Mouse (Mus musculus) stomach, postnatal 0 days (tissue): ENCODE data around the gene Rbm14. TPM values are rescaled to one million over a fixed set of nuclear protein-coding genes. Genes with fewer than 3 reads are reported as not detected.

Source experiments
- ATAC-seq: fragments of 200-750 bp; cut with Nextera tagmentation; 2 replicates; pipeline ENCODE4 v1.8.0; 2017; ENCODE audit not compliant: low FRiP score, low TSS enrichment
- DNase-seq: peaks from one replicate; pipeline ENCODE4 v3.0.0-alpha.2; 2016; ENCODE audit warnings: low spot score
- H3K27ac ChIP-seq: fragments of 300-500 bp; sonication (generic); replicated peaks from 2 replicates; pipeline ENCODE4 v1.5.1; 2014; ENCODE audit warnings: mild to moderate bottlenecking, control low read depth
- H3K27me3 ChIP-seq: fragments of 300-500 bp; sonication (generic); 2 replicates; pipeline ENCODE4 v1.6.1; 2014; ENCODE audit warnings: low read length; ENCODE audit not compliant: control insufficient read depth, insufficient read depth
- H3K36me3 ChIP-seq: fragments of 300-500 bp; sonication (generic); 2 replicates; pipeline ENCODE4 v1.6.1; 2014; ENCODE audit warnings: low read length, mixed read lengths; ENCODE audit not compliant: control insufficient read depth, insufficient read depth
- H3K4me1 ChIP-seq: fragments of 300-500 bp; sonication (generic); replicated peaks from 2 replicates; pipeline ENCODE4 v1.6.1; 2014; ENCODE audit warnings: antibody characterized with exemption; ENCODE audit not compliant: control insufficient read depth, insufficient read depth
- H3K4me2 ChIP-seq: fragments of 300-500 bp; sonication (generic); replicated peaks from 2 replicates; pipeline ENCODE4 v1.6.1; 2014; ENCODE audit warnings: low read depth, mild to moderate bottlenecking, control low read depth, moderate library complexity
- H3K4me3 ChIP-seq: fragments of 300-500 bp; sonication (generic); 2 replicates; pipeline ENCODE4 v1.5.1; 2014; ENCODE audit warnings: low read depth, low read length, control low read depth
- H3K9ac ChIP-seq: fragments of 300-500 bp; sonication (generic); 2 replicates; pipeline ENCODE4 v1.6.1; 2014; ENCODE audit warnings: mild to moderate bottlenecking, low read length, control low read depth, mixed read lengths
- H3K9me3 ChIP-seq: fragments of 300-500 bp; sonication (generic); 2 replicates; pipeline ENCODE4 v1.6.1; 2016; ENCODE audit warnings: low read length; ENCODE audit not compliant: control insufficient read depth
- CTCF ChIP-seq: IDR thresholded peaks from 2 replicates; pipeline ENCODE4 v1.5.1; 2016; ENCODE audit warnings: antibody characterized with exemption, low read depth, mild to moderate bottlenecking, moderate library complexity
- EP300 ChIP-seq: optimal IDR thresholded peaks from 2 replicates; pipeline ENCODE3; 2016; ENCODE audit warnings: antibody characterized with exemption
- WGBS: fragments of 180-500 bp; shearing (Covaris S2); extraction: QIAGEN DNeasy Blood & Tissue Kit; methylation state at CpG from one replicate; pipeline ENCODE4 v1.1.7; 2014; 5-methylcytosine and 5-hydroxymethylcytosine counted together
- polyA plus RNA-seq: library from polyadenylated mRNA; unstranded; fragments of >200 nt; fragmentation: Nextera tagmentation; extraction: Ambion mirVana; gene quantifications from 2 replicates; pipeline ENCODE4 v1.2.1, GENCODE M21; 2015

The Rbm14 gene
- polyA plus RNA-seq, 1 experiment from 2014 or later = 24.2 TPM

DNA sequence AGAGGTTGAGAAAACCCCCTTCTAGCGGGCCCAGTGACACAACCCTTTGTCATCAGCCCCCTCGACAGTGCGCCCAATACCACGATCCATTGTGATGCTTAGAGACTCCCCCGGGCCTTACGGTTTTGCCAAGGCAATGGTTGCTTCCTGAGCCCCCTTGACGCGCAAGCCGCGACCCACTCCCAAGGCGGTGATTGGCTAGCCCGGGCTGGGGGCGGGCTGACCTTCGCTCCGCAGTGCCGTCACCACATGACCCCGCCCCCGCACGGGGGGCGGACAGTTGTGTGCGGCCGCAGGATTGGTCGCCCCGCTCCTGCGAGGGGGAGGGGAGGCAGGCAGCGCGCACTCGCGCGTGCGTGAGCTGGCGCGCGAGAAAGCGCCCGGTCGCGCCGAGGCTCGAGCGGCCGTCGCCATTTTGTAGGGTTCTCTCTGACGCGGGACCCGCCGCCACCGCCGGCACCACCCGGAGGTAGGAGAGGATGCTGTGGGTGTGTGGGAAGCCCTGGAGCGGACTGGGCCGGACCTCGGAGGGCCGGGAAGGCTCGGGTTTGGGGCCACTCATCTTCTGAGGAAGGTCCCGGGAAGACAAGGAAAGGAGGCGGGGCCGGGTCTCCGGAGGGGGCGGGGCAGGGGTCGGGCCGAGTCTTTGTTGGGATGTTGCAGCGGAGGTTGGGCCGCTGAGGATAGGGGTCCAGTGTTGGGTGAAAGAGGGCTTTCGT is 55.1 kb downstream of the Rbm14 start, which contains the start of gene Rbm4b:
Gene Rbm4b (plus strand): TSS at position 305 of the 719 bp plus-strand sequence.
- DNase-seq (peak; percentile 95), ATAC-seq (peak; percentile 95)
- no peak for TF ChIP-seq EP300
- no peak for TF ChIP-seq CTCF
- peak within 1 kb of the TSS; percentile 62 for H3K4me2 ChIP-seq
- H3K9ac ChIP-seq = peak within 1 kb of the TSS; percentile 78
- H3K4me1 ChIP-seq = no peaks in the 10 kb centered on the region
- peak within 1 kb of the TSS; percentile 69 for H3K4me3 ChIP-seq
- WGBS = 0% methylated on average over 58 of the region's 65 CpGs
- H3K27ac ChIP-seq = peak within 1 kb of the TSS; percentile 92
- H3K9me3 ChIP-seq = no peaks in the 10 kb centered on the region
- no peaks in the 10 kb centered on the region for H3K27me3 ChIP-seq
- H3K36me3 ChIP-seq = no peaks in the 10 kb centered on the region; the same call in 1 of the 2 replicates

DNA sequence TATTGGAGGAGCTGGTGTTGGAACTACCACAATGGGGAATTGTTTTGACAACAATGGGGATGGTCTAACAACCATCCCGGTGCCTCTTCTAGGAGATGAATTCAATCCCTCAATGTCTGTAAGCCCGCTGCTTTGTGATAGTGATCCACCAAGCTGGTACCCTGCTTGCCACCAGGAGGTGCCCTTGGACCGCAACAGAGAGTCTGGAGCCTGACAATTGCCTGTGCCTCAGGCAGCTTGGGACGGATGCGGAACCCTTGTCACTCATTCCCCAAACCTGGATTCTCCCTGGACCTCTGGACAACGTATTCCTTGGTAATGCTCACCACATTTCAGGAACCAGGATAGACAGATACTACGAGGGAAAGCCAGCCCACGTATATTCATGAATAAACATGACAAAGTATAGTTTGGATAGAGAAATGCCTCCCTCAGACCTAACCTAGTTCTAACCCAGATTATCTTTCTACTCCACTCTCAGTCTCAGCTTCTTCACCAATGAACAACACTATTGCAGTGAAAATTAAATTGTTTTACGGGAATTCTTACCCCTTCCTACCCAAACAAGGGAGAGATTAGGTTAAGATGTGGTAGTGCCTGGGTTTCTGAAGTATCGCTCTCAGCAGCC is 55.8 kb downstream of the Rbm14 start:
- Histone ChIP-seq H3K9ac (peak overlapping the region; percentile 78), H3K27ac (peak overlapping the region; percentile 92), H3K4me2 (peak overlapping the region; percentile 62), H3K36me3 (no peaks in the 10 kb centered on the region; the same call in 1 of the 2 replicates), H3K27me3 (no peaks in the 10 kb centered on the region), H3K4me3 (peak overlapping the region; percentile 69), H3K9me3 (no peaks in the 10 kb centered on the region), H3K4me1 (no peaks in the 10 kb centered on the region)
- no peak for TF ChIP-seq EP300
- TF ChIP-seq CTCF = peak; percentile 99
- peak; percentile 90 for DNase-seq
- peak; percentile 77 for ATAC-seq
- WGBS = 1% methylated on average over 10 of the region's 10 CpGs

Other genes starting within 250 kb of the Rbm14 start
- gene Lrfn4, start 196.0 kb downstream of the Rbm14 start, polyA plus RNA-seq = 4.3 and 5.0 TPM in 2 replicates
- gene Rce1, start 186.0 kb downstream of the Rbm14 start, polyA plus RNA-seq = 46.4 and 49.4 TPM in 2 replicates
- gene Gm960, start 113.0 kb downstream of the Rbm14 start, polyA plus RNA-seq = 1.7 and 2.3 TPM in 2 replicates
- gene Sptbn2, start 100.5 kb downstream of the Rbm14 start, polyA plus RNA-seq = 3.5 and 3.6 TPM in 2 replicates
- 17.6 and 19.3 TPM in 2 replicates for gene Rbm4b, start 55.1 kb downstream of the Rbm14 start, polyA plus RNA-seq
- gene Rbm4, start 17.7 kb downstream of the Rbm14 start, polyA plus RNA-seq = 22.2 and 23.3 TPM in 2 replicates
- 16.0 and 19.1 TPM in 2 replicates for gene Gm21992, start within 50 bp of the Rbm14 start, polyA plus RNA-seq
- 72.7 and 81.6 TPM in 2 replicates for gene Ccs, start 27.7 kb upstream of the Rbm14 start, polyA plus RNA-seq
- 0.05 TPM in 1 of 2 replicates, not detected in the other for gene Ccdc87, start 27.7 kb upstream of the Rbm14 start, polyA plus RNA-seq
- 24.1 and 28.4 TPM in 2 replicates for gene Ctsf, start 43.5 kb upstream of the Rbm14 start, polyA plus RNA-seq
- gene Actn3, start 66.3 kb upstream of the Rbm14 start, polyA plus RNA-seq = 1.3 and 2.3 TPM in 2 replicates
- gene Zdhhc24, start 67.0 kb upstream of the Rbm14 start, polyA plus RNA-seq = 6.4 and 7.3 TPM in 2 replicates
- 0.85 and 0.95 TPM in 2 replicates for gene Bbs1, start 95.0 kb upstream of the Rbm14 start, polyA plus RNA-seq
- gene Dpp3, start 116.7 kb upstream of the Rbm14 start, polyA plus RNA-seq = 91.0 and 94.4 TPM in 2 replicates
- 0.85 and 1.2 TPM in 2 replicates for gene Peli3, start 131.5 kb upstream of the Rbm14 start, polyA plus RNA-seq
- gene Mrpl11, start 150.5 kb upstream of the Rbm14 start, polyA plus RNA-seq = 67.9 and 78.0 TPM in 2 replicates
- gene Npas4, start 178.7 kb upstream of the Rbm14 start, polyA plus RNA-seq = 0.08 and 0.12 TPM in 2 replicates
- gene Slc29a2, start 212.2 kb upstream of the Rbm14 start, polyA plus RNA-seq = 1.7 and 1.8 TPM in 2 replicates
- 22.3 and 23.6 TPM in 2 replicates for gene B4gat1, start 227.2 kb upstream of the Rbm14 start, polyA plus RNA-seq
- 0.24 and 1.1 TPM in 2 replicates for gene AC124502.3, start 227.3 kb upstream of the Rbm14 start, polyA plus RNA-seq
- 42.3 and 45.6 TPM in 2 replicates for gene Brms1, start 229.7 kb upstream of the Rbm14 start, polyA plus RNA-seq
- gene Rin1, start 238.8 kb upstream of the Rbm14 start, polyA plus RNA-seq = 2.6 TPM in 2 replicates